Mouse (Mus musculus) cerebellum, adult 2 months (tissue): ENCODE data around the gene Plekha5. TPM values are rescaled to one million over a fixed set of nuclear protein-coding genes. Genes with fewer than 3 reads are reported as not detected.
"Not testable (repeated sequence)": the region's sequence is repeated elsewhere in the genome, so short reads cannot be mapped to it uniquely, and the experiment has no call there.

Experiments used
- DNase-seq, 2 experiments: peaks; one replicate each; pipeline ENCODE4 v3.0.0; 2021
- H3K27ac ChIP-seq: fragments of 200-500 bp; 2 replicates; pipeline ENCODE4 v1.5.1; 2012; ENCODE audit warnings: low read length, control low read depth, inconsistent platforms; ENCODE audit not compliant: insufficient read depth
- H3K27me3 ChIP-seq: fragments of 200-500 bp; 2 replicates; pipeline ENCODE4 v1.6.1; 2012; ENCODE audit warnings: inconsistent platforms, mild to moderate bottlenecking, low read length, moderate library complexity; ENCODE audit not compliant: control insufficient read depth, insufficient read depth
- H3K4me1 ChIP-seq: fragments of 200-500 bp; 2 replicates; pipeline ENCODE4 v1.6.1; 2011; ENCODE audit warnings: low read length; ENCODE audit not compliant: control insufficient read depth, insufficient read depth
- H3K4me3 ChIP-seq: fragments of 200-500 bp; replicated peaks from 2 replicates; pipeline ENCODE3; 2011; ENCODE audit warnings: mild to moderate bottlenecking, low read depth, low read length, control low read depth; ENCODE audit not compliant: insufficient read depth
- CTCF ChIP-seq: fragments of 200-500 bp; IDR thresholded peaks from 2 replicates; pipeline ENCODE4 v1.5.1; 2011; ENCODE audit warnings: low read depth, mild to moderate bottlenecking, control low read depth, low read length, moderate library complexity, borderline replicate concordance; ENCODE audit not compliant: insufficient read depth
- POLR2A ChIP-seq: fragments of 200-500 bp; IDR thresholded peaks from 2 replicates; pipeline ENCODE4 v1.6.1; 2011; ENCODE audit warnings: low read length, control low read depth, borderline replicate concordance; ENCODE audit not compliant: insufficient read depth
- WGBS: fragments of 180-500 bp; shearing (Covaris S2); methylation state at CpG from one replicate; pipeline ENCODE4 v1.1.7; 2018; 5-methylcytosine and 5-hydroxymethylcytosine counted together
- polyA plus RNA-seq: library from polyadenylated mRNA; depleted of rRNA; stranded (reverse); fragments of >200 nt; gene quantifications from 2 replicates; pipeline ENCODE4 v1.2.3, GENCODE M21; 2012

The Plekha5 gene
- polyA plus RNA-seq, 1 experiment: 118 TPM

- TF ChIP-seq CTCF (no peak), POLR2A (no peak)
- no peaks in the 10 kb centered on the region for H3K27me3 ChIP-seq
- DNase-seq: no peak
- H3K27ac ChIP-seq: no peak overlapping the region
- peaks cover 21% of the 10 kb centered on the region for H3K4me1 ChIP-seq
- WGBS: 66% methylated on average over 6 of the region's 6 CpGs
- no peak overlapping the region for H3K4me3 ChIP-seq
Observed at GRCm38 (mm10) chr6:140487489-140487888, 63.6 kb downstream of the Plekha5 start.

- DNase-seq: no peak
- no peak overlapping the region for H3K4me3 ChIP-seq
- no peak overlapping the region for H3K27ac ChIP-seq
- no peaks in the 10 kb centered on the region for H3K27me3 ChIP-seq
- no peak for TF ChIP-seq CTCF
- TF ChIP-seq POLR2A: no peak
- H3K4me1 ChIP-seq: peaks cover 22% of the 10 kb centered on the region
- WGBS: 87% methylated on average over 3 of the region's 3 CpGs
Observed at GRCm38 (mm10) chr6:140488673-140489072, 64.8 kb downstream of the Plekha5 start.

- H3K4me1 ChIP-seq: peaks cover 13% of the 10 kb centered on the region; the same call in 1 of the 2 replicates
- H3K4me3 ChIP-seq: no peak overlapping the region
- no peak for DNase-seq
- no peak overlapping the region for H3K27ac ChIP-seq
- TF ChIP-seq CTCF: no peak
- no peak for TF ChIP-seq POLR2A
- no peaks in the 10 kb centered on the region for H3K27me3 ChIP-seq
Observed at GRCm38 (mm10) chr6:140489570-140489969, 65.7 kb downstream of the Plekha5 start.

GRCm38 (mm10) chr6:140490220-140490619 lies 66.4 kb downstream of the Plekha5 start:
- H3K27me3 ChIP-seq: no peaks in the 10 kb centered on the region
- no peak overlapping the region for H3K4me3 ChIP-seq
- TF ChIP-seq POLR2A: no peak
- no peak for TF ChIP-seq CTCF
- peak in 1 of 2 experiments; percentile 44 for DNase-seq
- WGBS: 52% methylated on average over 4 of the region's 4 CpGs
- H3K4me1 ChIP-seq: peaks cover 13% of the 10 kb centered on the region; the same call in 1 of the 2 replicates
- peak overlapping the region; percentile 92 for H3K27ac ChIP-seq

DNA sequence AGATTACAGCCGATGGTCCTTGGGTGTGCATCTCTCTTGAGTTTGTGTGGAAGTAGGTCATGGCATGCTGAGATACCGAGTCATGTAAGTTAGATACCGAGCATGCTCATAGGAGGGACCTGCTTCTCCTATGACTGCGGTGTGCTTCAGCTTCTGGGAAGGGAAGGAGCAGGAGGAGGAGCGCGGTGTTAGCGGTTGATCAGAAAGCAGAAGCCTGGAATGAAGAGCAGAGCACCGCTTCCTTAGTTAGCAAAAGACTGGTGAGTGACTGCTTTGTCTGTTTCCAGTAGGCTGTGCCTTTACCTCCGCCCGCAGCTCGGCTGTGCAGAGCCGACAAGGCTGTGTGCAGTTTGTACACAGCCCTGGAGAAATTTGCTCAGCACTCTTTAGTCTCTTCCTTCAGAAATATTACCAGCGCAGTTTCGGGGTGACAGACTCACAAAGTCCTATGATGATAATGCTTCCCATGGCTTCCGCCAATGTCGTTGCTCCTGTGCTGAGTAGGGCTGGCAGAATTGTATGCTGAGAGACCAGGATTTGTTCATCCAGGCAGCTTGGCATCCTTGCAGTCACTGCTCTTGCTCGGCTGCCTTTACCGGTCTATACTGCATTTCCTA lies 67.2 kb downstream of the Plekha5 start:
- peak overlapping the region; percentile 92 for H3K27ac ChIP-seq
- H3K4me3 ChIP-seq: peak overlapping the region; percentile 61
- no peaks in the 10 kb centered on the region for H3K27me3 ChIP-seq
- H3K4me1 ChIP-seq: peaks cover 13% of the 10 kb centered on the region; the same call in 1 of the 2 replicates
- DNase-seq: peak; percentile 76 to 84
- TF ChIP-seq POLR2A (peak; percentile 71; the same call in 1 of the 2 replicates), CTCF (no peak)
- WGBS: 7% methylated on average over 18 of the region's 18 CpGs

- DNase-seq: peak; percentile 56 to 74
- TF ChIP-seq CTCF (no peak), POLR2A (peak; percentile 29; the same call in 1 of the 2 replicates)
- Histone ChIP-seq H3K4me1 (peaks cover 16% of the 10 kb centered on the region), H3K27me3 (no peaks in the 10 kb centered on the region), H3K4me3 (peak overlapping the region; percentile 49), H3K27ac (peak overlapping the region; percentile 25; the same call in 1 of the 2 replicates)
- 12% methylated on average over 6 of the region's 6 CpGs for WGBS
Observed at GRCm38 (mm10) chr6:140492043-140492442, 68.2 kb downstream of the Plekha5 start.

DNA sequence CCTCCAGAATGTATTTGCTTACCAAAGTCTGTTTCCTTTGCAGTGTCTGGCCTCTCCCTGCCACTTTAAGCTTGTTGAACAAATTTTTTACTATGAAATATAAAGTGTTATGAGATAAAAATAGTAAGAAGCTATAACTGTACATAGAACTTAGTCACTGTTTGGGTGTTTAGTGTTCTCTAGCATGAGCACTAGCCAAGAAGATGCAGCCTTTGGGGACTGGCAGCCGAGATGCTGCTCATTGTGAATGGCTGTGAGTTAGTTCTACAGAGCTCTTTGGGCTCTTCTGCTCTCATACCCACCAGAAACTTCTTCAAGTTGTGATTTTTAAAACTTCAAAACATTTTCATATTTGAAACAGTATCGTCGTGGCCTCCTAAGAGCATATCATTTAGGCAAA lies 74.2 kb downstream of the Plekha5 start:
- no peaks in the 10 kb centered on the region for H3K27me3 ChIP-seq
- no peak for TF ChIP-seq POLR2A
- 71% methylated on average over 3 of the region's 3 CpGs for WGBS
- 0 out of 2 replicates have a peak overlapping the region, but pooled peaks have one; percentile 21 for H3K27ac ChIP-seq
- H3K4me3 ChIP-seq: no peak overlapping the region
- no peak for DNase-seq
- H3K4me1 ChIP-seq: peaks cover 9% of the 10 kb centered on the region

DNA sequence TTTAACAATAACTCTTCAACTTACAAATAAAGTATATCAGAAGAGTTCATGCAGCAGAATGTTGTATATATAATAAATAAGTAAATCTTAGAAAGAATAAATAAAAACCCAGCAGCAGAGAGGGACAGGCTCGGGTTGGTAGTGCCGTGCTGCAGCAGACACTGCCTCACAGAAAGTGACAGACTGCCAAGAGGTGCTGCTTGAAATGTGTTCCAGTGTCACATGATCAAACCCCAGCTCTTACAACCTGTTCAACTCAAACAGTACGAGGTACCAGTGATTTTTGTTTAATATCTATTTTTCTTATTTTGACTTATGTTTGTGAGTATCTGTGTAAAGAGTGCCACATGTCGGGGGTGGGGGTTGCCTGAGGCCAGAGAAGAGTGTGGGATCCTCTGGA lies 75.1 kb downstream of the Plekha5 start:
- TF ChIP-seq CTCF (no peak), POLR2A (no peak)
- Histone ChIP-seq H3K27ac (no peak overlapping the region), H3K4me1 (peaks cover 10% of the 10 kb centered on the region), H3K27me3 (no peaks in the 10 kb centered on the region), H3K4me3 (no peak overlapping the region)
- WGBS: 27% methylated on average over 4 of the region's 4 CpGs
- DNase-seq: peak; percentile 33 to 68

DNA sequence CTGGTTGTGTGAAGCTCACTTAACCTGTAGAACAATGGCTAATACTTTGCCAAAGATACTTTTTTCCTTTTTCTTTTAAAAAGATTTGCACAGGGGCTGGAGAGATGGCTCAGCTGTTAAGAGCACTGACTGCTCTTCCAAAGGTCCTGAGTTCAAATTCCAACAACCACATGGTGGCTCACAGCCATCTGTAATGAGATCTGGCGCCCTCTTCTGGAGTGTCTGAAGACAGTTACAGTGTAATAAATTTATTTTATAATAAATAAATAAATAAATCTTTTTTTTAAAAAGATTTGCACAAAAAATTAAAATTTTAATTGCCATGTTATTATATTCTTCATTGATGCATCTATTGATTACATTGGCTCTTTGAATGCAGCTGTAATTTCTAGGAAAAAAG lies 77.0 kb downstream of the Plekha5 start:
- H3K27me3 ChIP-seq, H3K4me3 ChIP-seq, H3K27ac ChIP-seq: not testable (repeated sequence)
- peak in 1 of 2 experiments; percentile 10 for DNase-seq
- WGBS: 76% methylated on average over 1 of the region's 1 CpGs
- peaks cover 16% of the 10 kb centered on the region for H3K4me1 ChIP-seq
